Mouse (Mus musculus) heart, embryonic 14.5 days (tissue): ENCODE data around the gene Lrrc32. TPM values are rescaled to one million over a fixed set of nuclear protein-coding genes. Genes with fewer than 3 reads are reported as not detected.
A peak's percentile ranks its signal among the peaks of the same experiment; 100 is the strongest.

ENCODE experiments used
- ATAC-seq: fragments of 200-750 bp; cut with Nextera tagmentation; 2 replicates; pipeline ENCODE4 v1.8.0; 2017; ENCODE audit warnings: low read depth, moderate TSS enrichment; ENCODE audit not compliant: insufficient number of reproducible peaks, insufficient read depth, low FRiP score
- H3K27ac ChIP-seq, 2 experiments: fragments of 200-500 bp in 1 of 2; fragments of 300-500 bp in 1 of 2; sonication (generic) in 1 of 2; replicated peaks in 1 of 2; 2 replicates each; pipeline ENCODE4 v1.5.1; 2012 to 2014; ENCODE audit warnings: low read depth in 2 of 2, low read length in 2 of 2, control low read depth in 1 of 2, mild to moderate bottlenecking in 1 of 2, mixed read lengths in 1 of 2; ENCODE audit not compliant: control insufficient read depth in 1 of 2, insufficient read depth in 1 of 2
- H3K27me3 ChIP-seq: fragments of 300-500 bp; sonication (generic); 2 replicates; pipeline ENCODE4 v1.6.1; 2014; ENCODE audit warnings: mild to moderate bottlenecking, low read length, control low read depth; ENCODE audit not compliant: control insufficient read depth, insufficient read depth
- H3K36me3 ChIP-seq: fragments of 300-500 bp; sonication (generic); 2 replicates; pipeline ENCODE4 v1.6.1; 2014; ENCODE audit warnings: mild to moderate bottlenecking, control low read depth, low read length, mixed read lengths; ENCODE audit not compliant: control insufficient read depth, insufficient read depth
- H3K4me1 ChIP-seq, 2 experiments: fragments of 200-500 bp in 1 of 2; fragments of 300-500 bp in 1 of 2; sonication (generic) in 1 of 2; 2 replicates each; pipeline ENCODE4 v1.6.1; 2012 to 2014; ENCODE audit warnings: low read length in 2 of 2, control low read depth in 1 of 2, mixed read lengths in 1 of 2; ENCODE audit not compliant: control insufficient read depth in 2 of 2, insufficient read depth in 2 of 2
- H3K4me2 ChIP-seq: fragments of 300-500 bp; sonication (generic); 2 replicates; pipeline ENCODE4 v1.6.1; 2014; ENCODE audit warnings: mild to moderate bottlenecking, low read length
- H3K4me3 ChIP-seq, 2 experiments: fragments of 200-500 bp in 1 of 2; fragments of 300-500 bp in 1 of 2; sonication (generic) in 1 of 2; 2 replicates each; pipeline ENCODE4 v1.5.1; 2012 to 2014; ENCODE audit warnings: low read length in 2 of 2, mild to moderate bottlenecking in 2 of 2, control low read depth in 1 of 2, low read depth in 1 of 2, moderate library complexity in 1 of 2; ENCODE audit not compliant: control insufficient read depth in 1 of 2, insufficient read depth in 1 of 2
- H3K9ac ChIP-seq: fragments of 300-500 bp; sonication (generic); 2 replicates; pipeline ENCODE4 v1.6.1; 2014; ENCODE audit warnings: mild to moderate bottlenecking, low read length
- H3K9me3 ChIP-seq: fragments of 300-500 bp; sonication (generic); 2 replicates; pipeline ENCODE4 v1.6.1; 2016; ENCODE audit warnings: low read length, control low read depth; ENCODE audit not compliant: control insufficient read depth
- WGBS: fragments of 180-500 bp; shearing (Covaris S2); extraction: QIAGEN DNeasy Blood & Tissue Kit; methylation state at CpG from one replicate; pipeline ENCODE4 v1.1.7; 2014; 5-methylcytosine and 5-hydroxymethylcytosine counted together
- polyA plus RNA-seq: library from polyadenylated mRNA; unstranded; fragments of >200 nt; fragmentation: Nextera tagmentation; extraction: Ambion mirVana; gene quantifications from 2 replicates; pipeline ENCODE4 v1.2.1, GENCODE M21; 2014

Gene Lrrc32
- polyA plus RNA-seq, 1 experiment from 2014 or later = 6.9 TPM

- Histone ChIP-seq H3K9ac (no peak overlapping the region), H3K4me1 (peaks cover 17 to 18% of the 10 kb centered on the region in 2 experiments), H3K27ac (no peak overlapping the region), H3K36me3 (no peaks in the 10 kb centered on the region), H3K4me2 (no peak overlapping the region), H3K9me3 (no peaks in the 10 kb centered on the region), H3K4me3 (no peak overlapping the region), H3K27me3 (no peaks in the 10 kb centered on the region)
- ATAC-seq = no peak
- WGBS = 83% methylated on average over 3 of the region's 3 CpGs
Observed at GRCm38 (mm10) chr7:98542267-98542666, 53.2 kb downstream of the Lrrc32 start.

GRCm38 (mm10) chr7:98542731-98543142 is 53.7 kb downstream of the Lrrc32 start:
- Histone ChIP-seq H3K27ac (no peak overlapping the region), H3K9me3 (no peaks in the 10 kb centered on the region), H3K36me3 (no peaks in the 10 kb centered on the region), H3K4me2 (no peak overlapping the region), H3K4me1 (peaks cover 13 to 14% of the 10 kb centered on the region in 2 experiments), H3K4me3 (no peak overlapping the region), H3K27me3 (no peaks in the 10 kb centered on the region), H3K9ac (no peak overlapping the region)
- no peak for ATAC-seq
- 58% methylated on average over 6 of the region's 6 CpGs for WGBS

GRCm38 (mm10) chr7:98543853-98544370 is 54.8 kb downstream of the Lrrc32 start:
- no peak for ATAC-seq

GRCm38 (mm10) chr7:98544556-98544955 is 55.5 kb downstream of the Lrrc32 start:
- Histone ChIP-seq H3K27me3 (no peaks in the 10 kb centered on the region), H3K36me3 (no peaks in the 10 kb centered on the region), H3K4me3 (no peak overlapping the region), H3K9ac (no peak overlapping the region), H3K4me2 (no peak overlapping the region), H3K9me3 (no peaks in the 10 kb centered on the region), H3K27ac (no peak overlapping the region), H3K4me1 (peaks cover 14 to 18% of the 10 kb centered on the region in 2 experiments)
- no peak for ATAC-seq
- WGBS = 48% methylated on average over 3 of the region's 3 CpGs

More at GRCm38 (mm10) chr7:98543853-98544370, 54.8 kb downstream of the Lrrc32 start:
- Histone ChIP-seq H3K27ac (no peak overlapping the region), H3K27me3 (no peaks in the 10 kb centered on the region), H3K4me1 (peaks cover 14% of the 10 kb centered on the region in 2 experiments), H3K9me3 (no peaks in the 10 kb centered on the region), H3K36me3 (no peaks in the 10 kb centered on the region), H3K4me3 (no peak overlapping the region), H3K4me2 (no peak overlapping the region), H3K9ac (no peak overlapping the region)
- WGBS = 55% methylated on average over 11 of the region's 11 CpGs

GRCm38 (mm10) chr7:98548839-98549238 is 59.8 kb downstream of the Lrrc32 start:
- Histone ChIP-seq H3K27ac (peak overlapping the region; percentile 15 to 21; a peak in 1 of 4 replicates), H3K9me3 (no peaks in the 10 kb centered on the region), H3K4me1 (peaks cover 30 to 37% of the 10 kb centered on the region in 2 experiments), H3K4me3 (no peak overlapping the region), H3K9ac (no peak overlapping the region), H3K4me2 (no peak overlapping the region), H3K27me3 (no peaks in the 10 kb centered on the region), H3K36me3 (no peaks in the 10 kb centered on the region)
- no peak for ATAC-seq
- 20% methylated on average over 3 of the region's 3 CpGs for WGBS

GRCm38 (mm10) chr7:98550596-98550995 is 61.5 kb downstream of the Lrrc32 start:
- peak; percentile 65; the same call in 1 of the 2 replicates for ATAC-seq
- H3K4me2 ChIP-seq = peak overlapping the region; percentile 23; the same call in 1 of the 2 replicates
- WGBS = 6% methylated on average over 2 of the region's 2 CpGs
- H3K27ac ChIP-seq = peak overlapping the region; percentile 46 to 59
- H3K36me3 ChIP-seq = no peaks in the 10 kb centered on the region
- peaks cover 25 to 31% of the 10 kb centered on the region in 2 experiments for H3K4me1 ChIP-seq
- no peak overlapping the region for H3K9ac ChIP-seq
- H3K9me3 ChIP-seq = no peaks in the 10 kb centered on the region
- no peak overlapping the region for H3K4me3 ChIP-seq
- no peaks in the 10 kb centered on the region for H3K27me3 ChIP-seq

GRCm38 (mm10) chr7:98551041-98551440 is 62.0 kb downstream of the Lrrc32 start:
- H3K9me3 ChIP-seq = no peaks in the 10 kb centered on the region
- no peak overlapping the region for H3K9ac ChIP-seq
- H3K36me3 ChIP-seq = no peaks in the 10 kb centered on the region
- H3K4me3 ChIP-seq = no peak overlapping the region
- H3K27ac ChIP-seq = peak overlapping the region; percentile 46 to 59; a peak in 2 of 4 replicates
- peaks cover 25 to 31% of the 10 kb centered on the region in 2 experiments for H3K4me1 ChIP-seq
- H3K27me3 ChIP-seq = no peaks in the 10 kb centered on the region
- H3K4me2 ChIP-seq = peak overlapping the region; percentile 23; the same call in 1 of the 2 replicates
- WGBS = 26% methylated on average over 3 of the region's 3 CpGs
- ATAC-seq = no peak
